Mouse (Mus musculus) telencephalon, adult 2 months (tissue): ENCODE results near the gene Lap3.
A peak's percentile ranks its signal among the peaks of the same experiment; 100 is the strongest.

ENCODE experiments used
- DNase-seq: peaks from one replicate; pipeline ENCODE4 v3.0.0-alpha.2; 2011; ENCODE audit warnings: low read depth, low spot score

The Lap3 gene

GRCm38 (mm10) chr5:45496042-45496441 lies 2.9 kb downstream of the Lap3 start:
- no peak for DNase-seq

GRCm38 (mm10) chr5:45496479-45496878 lies 3.3 kb downstream of the Lap3 start:
- no peak for DNase-seq

- no peak for DNase-seq
These were observed 3.9 kb downstream of the Lap3 start for GRCm38 (mm10) chr5:45496930-45497550.

- no peak for DNase-seq
These were observed 4.4 kb downstream of the Lap3 start for GRCm38 (mm10) chr5:45497564-45497963.

- DNase-seq, result no peak
These were observed 16.9 kb downstream of the Lap3 start for GRCm38 (mm10) chr5:45510071-45510470.

- no peak for DNase-seq
These were observed 19.7 kb downstream of the Lap3 start for GRCm38 (mm10) chr5:45512908-45513307.

- DNase-seq, result no peak
These were observed 20.3 kb downstream of the Lap3 start for GRCm38 (mm10) chr5:45513511-45513910.

- no peak for DNase-seq
These were observed 21.4 kb downstream of the Lap3 start for GRCm38 (mm10) chr5:45514599-45514998.

- no peak for DNase-seq
These were observed 22.1 kb downstream of the Lap3 start for GRCm38 (mm10) chr5:45515151-45515743.

- DNase-seq, result peak; percentile 68
These were observed 27.0 kb downstream of the Lap3 start, which contains the start of gene Med28 for GRCm38 (mm10) chr5:45519960-45520808. Gene Med28 (plus strand): TSS chr5:45520229.

- DNase-seq, result no peak
These were observed 27.6 kb downstream of the Lap3 start for GRCm38 (mm10) chr5:45520809-45521110.

- DNase-seq, result no peak
These were observed 28.4 kb downstream of the Lap3 start for GRCm38 (mm10) chr5:45521601-45522000.

GRCm38 (mm10) chr5:45525101-45525500 lies 31.9 kb downstream of the Lap3 start:
- no peak for DNase-seq

- DNase-seq, result no peak
These were observed 33.2 kb downstream of the Lap3 start for GRCm38 (mm10) chr5:45526338-45526737.

GRCm38 (mm10) chr5:45529696-45530095 lies 36.5 kb downstream of the Lap3 start:
- DNase-seq, result no peak

- DNase-seq, result no peak
These were observed 41.3 kb downstream of the Lap3 start for GRCm38 (mm10) chr5:45534319-45535098.

GRCm38 (mm10) chr5:45535177-45535576 lies 42.0 kb downstream of the Lap3 start:
- DNase-seq, result no peak

- no peak for DNase-seq
These were observed 46.3 kb downstream of the Lap3 start for GRCm38 (mm10) chr5:45539502-45539901.

GRCm38 (mm10) chr5:45543374-45543773 lies 50.2 kb downstream of the Lap3 start:
- DNase-seq, result no peak

- no peak for DNase-seq
These were observed 56.4 kb downstream of the Lap3 start for GRCm38 (mm10) chr5:45549586-45549985.
